Mouse (Mus musculus): Measurements from ENCODE around the gene Stat3. TPM values are rescaled to one million over a fixed set of nuclear protein-coding genes. Genes with fewer than 3 reads are reported as not detected.

Stat3 gene
- polyA plus RNA-seq, 1 experiment: 65.1 TPM

GRCm38 (mm10) chr11:100965760-100966159 is 26.4 kb upstream of the Stat3 start:
- H3K4me3 ChIP-seq (ENCODE audit: extremely low read depth, insufficient read depth, insufficient read length): no peak overlapping the region
- no peaks in the 10 kb centered on the region for H3K36me3 ChIP-seq (ENCODE audit: control insufficient read depth, insufficient read depth, low read length)
- H3K27me3 ChIP-seq (ENCODE audit: control insufficient read depth, insufficient read depth, low read length): peaks cover 16% of the 10 kb centered on the region
- no peak for DNase-seq (ENCODE audit: low read depth in 1 of 2, low spot score in 2 of 2)
- TF ChIP-seq POLR2A (IDR thresholded peaks at IDR 0.05; ENCODE audit: low read depth, low read length) (no peak), CTCF (IDR thresholded peaks at IDR 0.05; ENCODE audit: extremely low read depth, insufficient read depth, insufficient read length, insufficient replicate concordance) (no peak)
- peaks cover 8% of the 10 kb centered on the region for H3K4me1 ChIP-seq (ENCODE audit: control insufficient read depth, insufficient read depth, insufficient read length)
- 60% methylated on average over 6 of the region's 6 CpGs for WGBS
- H3K27ac ChIP-seq (ENCODE audit: insufficient read depth, low read length): no peak overlapping the region

GRCm38 (mm10) chr11:100964901-100965542 is 25.7 kb upstream of the Stat3 start:
- H3K36me3 ChIP-seq (ENCODE audit: control insufficient read depth, insufficient read depth, low read length): no peaks in the 10 kb centered on the region
- no peak overlapping the region for H3K27ac ChIP-seq (ENCODE audit: insufficient read depth, low read length)
- H3K4me1 ChIP-seq (ENCODE audit: control insufficient read depth, insufficient read depth, insufficient read length): peaks cover 8% of the 10 kb centered on the region
- peaks cover 11% of the 10 kb centered on the region for H3K27me3 ChIP-seq (ENCODE audit: control insufficient read depth, insufficient read depth, low read length)
- no peak overlapping the region for H3K4me3 ChIP-seq (ENCODE audit: extremely low read depth, insufficient read depth, insufficient read length)
- WGBS: 94% methylated on average over 6 of the region's 6 CpGs
- DNase-seq (ENCODE audit: low read depth in 1 of 2, low spot score in 2 of 2): no peak
- no peak for TF ChIP-seq POLR2A (IDR thresholded peaks at IDR 0.05; ENCODE audit: low read depth, low read length)
- TF ChIP-seq CTCF (IDR thresholded peaks at IDR 0.05; ENCODE audit: extremely low read depth, insufficient read depth, insufficient read length, insufficient replicate concordance): no peak

- Histone ChIP-seq H3K4me3 (ENCODE audit: extremely low read depth, insufficient read depth, insufficient read length) (no peak overlapping the region), H3K4me1 (ENCODE audit: control insufficient read depth, insufficient read depth, insufficient read length) (peaks cover 2% of the 10 kb centered on the region), H3K27ac (ENCODE audit: insufficient read depth, low read length) (no peak overlapping the region), H3K27me3 (ENCODE audit: control insufficient read depth, insufficient read depth, low read length) (peaks cover 2% of the 10 kb centered on the region; the same call in 1 of the 2 replicates), H3K36me3 (ENCODE audit: control insufficient read depth, insufficient read depth, low read length) (no peaks in the 10 kb centered on the region)
- TF ChIP-seq CTCF (IDR thresholded peaks at IDR 0.05; ENCODE audit: extremely low read depth, insufficient read depth, insufficient read length, insufficient replicate concordance): no peak
- DNase-seq (ENCODE audit: low read depth in 1 of 2, low spot score in 2 of 2): no peak
- WGBS: 91% methylated on average over 7 of the region's 7 CpGs
These were observed 24.8 kb upstream of the Stat3 start for GRCm38 (mm10) chr11:100964180-100964579.

- no peaks in the 10 kb centered on the region for H3K4me1 ChIP-seq (ENCODE audit: control insufficient read depth, insufficient read depth, insufficient read length)
- no peak for DNase-seq (ENCODE audit: low read depth in 1 of 2, low spot score in 2 of 2)
- no peaks in the 10 kb centered on the region for H3K36me3 ChIP-seq (ENCODE audit: control insufficient read depth, insufficient read depth, low read length)
- H3K27ac ChIP-seq (ENCODE audit: insufficient read depth, low read length): no peak overlapping the region
- no peak for TF ChIP-seq POLR2A (IDR thresholded peaks at IDR 0.05; ENCODE audit: low read depth, low read length)
- no peak for TF ChIP-seq CTCF (IDR thresholded peaks at IDR 0.05; ENCODE audit: extremely low read depth, insufficient read depth, insufficient read length, insufficient replicate concordance)
- 82% methylated on average over 9 of the region's 9 CpGs for WGBS
- no peak overlapping the region for H3K4me3 ChIP-seq (ENCODE audit: extremely low read depth, insufficient read depth, insufficient read length)
- H3K27me3 ChIP-seq (ENCODE audit: control insufficient read depth, insufficient read depth, low read length): no peaks in the 10 kb centered on the region
These were observed 24.3 kb upstream of the Stat3 start for GRCm38 (mm10) chr11:100963647-100964046.

GRCm38 (mm10) chr11:100962371-100962911 is 23.1 kb upstream of the Stat3 start:
- no peaks in the 10 kb centered on the region for H3K36me3 ChIP-seq (ENCODE audit: control insufficient read depth, insufficient read depth, low read length)
- no peak overlapping the region for H3K4me3 ChIP-seq (ENCODE audit: extremely low read depth, insufficient read depth, insufficient read length)
- no peak for TF ChIP-seq POLR2A (IDR thresholded peaks at IDR 0.05; ENCODE audit: low read depth, low read length)
- no peak for TF ChIP-seq CTCF (IDR thresholded peaks at IDR 0.05; ENCODE audit: extremely low read depth, insufficient read depth, insufficient read length, insufficient replicate concordance)
- H3K4me1 ChIP-seq (ENCODE audit: control insufficient read depth, insufficient read depth, insufficient read length): no peaks in the 10 kb centered on the region
- DNase-seq (ENCODE audit: low read depth in 1 of 2, low spot score in 2 of 2): no peak
- 75% methylated on average over 9 of the region's 9 CpGs for whole genome bisulfite sequencing
- H3K27me3 ChIP-seq (ENCODE audit: control insufficient read depth, insufficient read depth, low read length): no peaks in the 10 kb centered on the region
- no peak overlapping the region for H3K27ac ChIP-seq (ENCODE audit: insufficient read depth, low read length)

GRCm38 (mm10) chr11:100960540-100960939 is 21.2 kb upstream of the Stat3 start:
- TF ChIP-seq POLR2A (IDR thresholded peaks at IDR 0.05; ENCODE audit: low read depth, low read length) (no peak), CTCF (IDR thresholded peaks at IDR 0.05; ENCODE audit: extremely low read depth, insufficient read depth, insufficient read length, insufficient replicate concordance) (no peak)
- Histone ChIP-seq H3K36me3 (ENCODE audit: control insufficient read depth, insufficient read depth, low read length) (no peaks in the 10 kb centered on the region), H3K4me1 (ENCODE audit: control insufficient read depth, insufficient read depth, insufficient read length) (no peaks in the 10 kb centered on the region), H3K27me3 (ENCODE audit: control insufficient read depth, insufficient read depth, low read length) (no peaks in the 10 kb centered on the region), H3K27ac (ENCODE audit: insufficient read depth, low read length) (no peak overlapping the region), H3K4me3 (ENCODE audit: extremely low read depth, insufficient read depth, insufficient read length) (no peak overlapping the region)
- no peak for DNase-seq (ENCODE audit: low read depth in 1 of 2, low spot score in 2 of 2)
- WGBS: 61% methylated on average over 6 of the region's 6 CpGs

- no peak for TF ChIP-seq CTCF (IDR thresholded peaks at IDR 0.05; ENCODE audit: extremely low read depth, insufficient read depth, insufficient read length, insufficient replicate concordance)
- no peak for TF ChIP-seq POLR2A (IDR thresholded peaks at IDR 0.05; ENCODE audit: low read depth, low read length)
- DNase-seq (ENCODE audit: low read depth in 1 of 2, low spot score in 2 of 2): no peak
- Histone ChIP-seq H3K4me3 (ENCODE audit: extremely low read depth, insufficient read depth, insufficient read length) (no peak overlapping the region), H3K36me3 (ENCODE audit: control insufficient read depth, insufficient read depth, low read length) (no peaks in the 10 kb centered on the region), H3K27ac (ENCODE audit: insufficient read depth, low read length) (no peak overlapping the region), H3K4me1 (ENCODE audit: control insufficient read depth, insufficient read depth, insufficient read length) (no peaks in the 10 kb centered on the region), H3K27me3 (ENCODE audit: control insufficient read depth, insufficient read depth, low read length) (no peaks in the 10 kb centered on the region)
- WGBS: 42% methylated on average over 3 of the region's 3 CpGs
These were observed 20.5 kb upstream of the Stat3 start for GRCm38 (mm10) chr11:100959826-100960225.
